Mouse (Mus musculus): ENCODE data around the gene 4930455H04Rik. TPM values are rescaled to one million over a fixed set of nuclear protein-coding genes. Genes with fewer than 3 reads are reported as not detected.
A peak's percentile ranks its signal among the peaks of the same experiment; 100 is the strongest.

The 4930455H04Rik gene
- polyA plus RNA-seq (2012; rRNA removed) = not detected in 2 replicates

DNA sequence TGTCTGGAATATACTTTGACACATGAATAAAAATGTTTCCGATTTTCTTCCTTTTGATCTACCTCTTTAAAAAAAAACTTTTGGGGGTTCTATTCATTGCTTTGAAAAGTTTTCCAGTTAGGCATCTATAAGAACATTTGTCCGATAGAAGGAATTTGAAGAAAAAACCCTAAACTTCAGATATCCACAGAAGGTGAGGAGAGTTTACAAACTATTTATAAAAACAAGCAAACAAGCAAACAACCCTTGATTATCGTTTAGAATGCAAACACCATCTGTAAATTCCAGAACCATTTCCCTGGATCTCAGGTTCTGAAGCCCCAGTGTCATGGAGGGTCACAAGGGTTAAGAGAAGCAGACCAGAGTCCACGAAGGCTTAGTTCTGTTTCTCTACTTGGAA lies at the start of gene 4930455H04Rik:
4930455H04Rik (plus strand) TSS at position 301 of the 400 bp plus-strand sequence.
- 52% methylated on average over 4 of the region's 4 CpGs for WGBS
- Histone ChIP-seq H3K27me3 (ENCODE audit: control insufficient read depth, insufficient read depth, low read length) (no peaks in the 10 kb centered on the region; the same call in 1 of the 2 replicates), H3K4me3 (replicated peaks; ENCODE audit: insufficient read depth, low read depth, low read length) (peak within 1 kb of the TSS; percentile 23), H3K27ac (ENCODE audit: insufficient read depth, low read length) (no peak within 1 kb of the TSS; the same call in 1 of the 2 replicates), H3K4me1 (ENCODE audit: control insufficient read depth, insufficient read depth, low read length) (no peaks in the 10 kb centered on the region)
- DNase-seq = no peak
- no peak for TF ChIP-seq CTCF (IDR thresholded peaks at IDR 0.05; ENCODE audit: borderline replicate concordance, insufficient read depth, low read depth, low read length)

DNA sequence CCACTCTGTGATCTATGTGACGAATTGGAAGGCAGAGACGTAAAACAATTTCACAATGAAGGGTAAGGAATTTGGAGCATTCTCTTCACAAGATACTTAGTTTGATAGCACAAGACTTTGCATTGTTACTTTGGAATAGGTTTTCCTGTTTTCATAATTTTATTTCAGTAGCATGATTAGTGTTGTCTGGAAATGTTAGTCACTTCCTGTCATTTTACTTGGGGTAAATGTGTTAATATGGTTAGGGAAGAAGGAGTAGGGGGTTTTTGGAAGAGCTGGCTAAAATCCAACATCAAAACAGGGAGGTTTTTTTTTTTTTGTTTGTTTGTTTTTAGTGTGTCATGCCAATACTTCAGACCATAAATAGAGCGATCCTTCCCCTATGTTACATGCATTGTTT lies 46.5 kb upstream of the 4930455H04Rik start:
- H3K4me3 ChIP-seq (replicated peaks; ENCODE audit: insufficient read depth, low read depth, low read length) = no peak overlapping the region
- H3K27me3 ChIP-seq (ENCODE audit: control insufficient read depth, insufficient read depth, low read length) = no peaks in the 10 kb centered on the region
- TF ChIP-seq CTCF (IDR thresholded peaks at IDR 0.05; ENCODE audit: borderline replicate concordance, insufficient read depth, low read depth, low read length) (no peak), POLR2A (IDR thresholded peaks at IDR 0.05; ENCODE audit: borderline replicate concordance, insufficient read depth, low read length) (no peak)
- DNase-seq = no peak
- no peak overlapping the region for H3K27ac ChIP-seq (ENCODE audit: insufficient read depth, low read length)
- no peaks in the 10 kb centered on the region for H3K4me1 ChIP-seq (ENCODE audit: control insufficient read depth, insufficient read depth, low read length)
- 91% methylated on average over 3 of the region's 3 CpGs for WGBS

GRCm38 (mm10) chr3:116923042-116923441 lies 45.0 kb upstream of the 4930455H04Rik start:
- no peak overlapping the region for H3K4me3 ChIP-seq (replicated peaks; ENCODE audit: insufficient read depth, low read depth, low read length)
- no peak for DNase-seq
- H3K27ac ChIP-seq (ENCODE audit: insufficient read depth, low read length) = no peak overlapping the region
- H3K4me1 ChIP-seq (ENCODE audit: control insufficient read depth, insufficient read depth, low read length) = no peaks in the 10 kb centered on the region
- 95% methylated on average over 12 of the region's 12 CpGs for WGBS
- TF ChIP-seq CTCF (IDR thresholded peaks at IDR 0.05; ENCODE audit: borderline replicate concordance, insufficient read depth, low read depth, low read length) = no peak
- TF ChIP-seq POLR2A (IDR thresholded peaks at IDR 0.05; ENCODE audit: borderline replicate concordance, insufficient read depth, low read length) = no peak
- no peaks in the 10 kb centered on the region for H3K27me3 ChIP-seq (ENCODE audit: control insufficient read depth, insufficient read depth, low read length)

GRCm38 (mm10) chr3:116928994-116929393 lies 39.1 kb upstream of the 4930455H04Rik start:
- TF ChIP-seq CTCF (IDR thresholded peaks at IDR 0.05; ENCODE audit: borderline replicate concordance, insufficient read depth, low read depth, low read length) = no peak
- no peak for TF ChIP-seq POLR2A (IDR thresholded peaks at IDR 0.05; ENCODE audit: borderline replicate concordance, insufficient read depth, low read length)
- Histone ChIP-seq H3K4me1 (ENCODE audit: control insufficient read depth, insufficient read depth, low read length) (no peaks in the 10 kb centered on the region), H3K27me3 (ENCODE audit: control insufficient read depth, insufficient read depth, low read length) (no peaks in the 10 kb centered on the region), H3K4me3 (replicated peaks; ENCODE audit: insufficient read depth, low read depth, low read length) (no peak overlapping the region), H3K27ac (ENCODE audit: insufficient read depth, low read length) (no peak overlapping the region)
- 24% methylated on average over 4 of the region's 4 CpGs for WGBS
- no peak for DNase-seq

GRCm38 (mm10) chr3:116933158-116933557 lies 34.9 kb upstream of the 4930455H04Rik start:
- H3K27ac ChIP-seq (ENCODE audit: insufficient read depth, low read length) = no peak overlapping the region
- TF ChIP-seq CTCF (IDR thresholded peaks at IDR 0.05; ENCODE audit: borderline replicate concordance, insufficient read depth, low read depth, low read length) (no peak), POLR2A (IDR thresholded peaks at IDR 0.05; ENCODE audit: borderline replicate concordance, insufficient read depth, low read length) (no peak)

DNA sequence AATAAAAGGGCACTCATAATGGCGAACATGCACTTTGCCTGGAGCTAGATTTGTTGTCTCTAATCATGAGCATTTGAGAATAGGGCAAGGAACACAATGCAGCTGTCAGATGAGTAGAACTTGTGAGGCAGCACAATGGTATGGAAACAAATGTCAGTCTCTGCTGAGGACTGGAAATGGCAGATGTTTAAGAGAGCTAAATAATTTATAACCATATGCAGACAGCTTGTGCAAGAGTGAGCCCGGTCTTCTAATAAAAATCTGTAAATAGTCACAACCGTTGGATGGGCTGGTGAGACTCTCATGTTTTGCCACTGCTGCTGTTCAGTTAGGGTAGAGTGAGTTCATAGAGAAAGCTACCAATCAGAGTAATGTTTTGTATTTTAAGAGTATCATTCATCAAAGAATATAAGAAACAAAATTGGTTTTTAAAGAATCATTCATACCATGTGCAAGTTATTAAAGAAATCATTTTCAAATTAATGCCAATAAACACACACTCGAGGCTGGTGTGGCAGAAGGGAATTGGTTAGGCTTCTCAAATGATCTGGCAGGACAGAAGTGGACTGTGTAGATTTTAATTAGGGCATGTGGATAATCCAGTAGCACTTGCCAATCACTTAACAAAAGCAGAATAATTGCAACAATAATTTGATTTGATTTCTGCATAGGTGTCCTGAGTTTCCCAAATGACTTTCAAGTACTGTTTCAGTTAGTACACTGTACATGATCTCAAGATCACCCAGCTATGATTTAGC lies 31.0 kb upstream of the 4930455H04Rik start:
- no peak for TF ChIP-seq POLR2A (IDR thresholded peaks at IDR 0.05; ENCODE audit: borderline replicate concordance, insufficient read depth, low read length)
- TF ChIP-seq CTCF (IDR thresholded peaks at IDR 0.05; ENCODE audit: borderline replicate concordance, insufficient read depth, low read depth, low read length) = no peak
- no peaks in the 10 kb centered on the region for H3K4me1 ChIP-seq (ENCODE audit: control insufficient read depth, insufficient read depth, low read length)
- no peak overlapping the region for H3K4me3 ChIP-seq (replicated peaks; ENCODE audit: insufficient read depth, low read depth, low read length)
- no peak for DNase-seq
- H3K27me3 ChIP-seq (ENCODE audit: control insufficient read depth, insufficient read depth, low read length) = no peaks in the 10 kb centered on the region
- 56% methylated on average over 4 of the region's 4 CpGs for WGBS
- no peak overlapping the region for H3K27ac ChIP-seq (ENCODE audit: insufficient read depth, low read length)

More at GRCm38 (mm10) chr3:116933158-116933557, 34.9 kb upstream of the 4930455H04Rik start:
- no peak for DNase-seq
- Histone ChIP-seq H3K4me1 (ENCODE audit: control insufficient read depth, insufficient read depth, low read length) (no peaks in the 10 kb centered on the region), H3K4me3 (replicated peaks; ENCODE audit: insufficient read depth, low read depth, low read length) (no peak overlapping the region), H3K27me3 (ENCODE audit: control insufficient read depth, insufficient read depth, low read length) (no peaks in the 10 kb centered on the region)
- WGBS = 94% methylated on average over 1 of the region's 1 CpGs

DNA sequence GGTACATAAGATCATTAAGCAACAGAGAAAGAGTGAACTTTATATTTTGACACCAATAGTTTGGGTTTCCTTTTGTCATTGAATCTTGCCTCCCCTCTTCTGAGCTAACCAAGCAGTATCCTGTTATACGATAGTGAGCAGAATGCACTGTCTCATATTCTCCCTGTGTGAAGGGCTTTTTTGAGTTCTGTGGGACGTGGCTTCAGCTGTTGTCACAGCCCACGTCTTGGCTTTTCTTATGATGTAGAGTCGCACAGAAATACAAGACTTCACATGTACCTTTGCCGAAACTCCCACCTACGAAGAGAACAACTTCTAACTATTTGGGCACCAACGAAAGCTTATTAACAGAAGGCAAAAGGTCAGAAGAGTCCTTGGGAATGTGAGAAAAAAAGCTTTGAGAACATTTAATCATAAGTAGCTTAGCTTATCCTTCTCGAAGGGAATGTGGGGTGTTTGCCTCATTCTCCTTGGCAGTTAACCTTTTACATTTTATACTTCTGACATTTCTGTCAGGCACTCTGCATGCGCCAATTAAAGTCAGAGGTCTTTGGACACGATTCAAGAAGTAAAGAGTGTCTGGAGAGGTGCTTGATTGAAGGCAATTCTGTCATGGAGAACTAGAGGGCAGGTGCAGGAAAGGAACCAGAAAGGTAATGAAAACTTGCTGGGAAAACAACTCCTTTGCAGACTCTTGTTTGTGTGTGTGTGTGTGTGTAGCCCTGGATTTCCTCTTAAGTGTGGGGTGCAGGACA lies 27.1 kb upstream of the 4930455H04Rik start:
- DNase-seq = no peak
- WGBS = 67% methylated on average over 10 of the region's 10 CpGs
- Histone ChIP-seq H3K4me1 (ENCODE audit: control insufficient read depth, insufficient read depth, low read length) (no peaks in the 10 kb centered on the region), H3K27me3 (ENCODE audit: control insufficient read depth, insufficient read depth, low read length) (no peaks in the 10 kb centered on the region; the same call in 1 of the 2 replicates), H3K4me3 (replicated peaks; ENCODE audit: insufficient read depth, low read depth, low read length) (no peak overlapping the region), H3K27ac (ENCODE audit: insufficient read depth, low read length) (no peak overlapping the region)
- no peak for TF ChIP-seq POLR2A (IDR thresholded peaks at IDR 0.05; ENCODE audit: borderline replicate concordance, insufficient read depth, low read length)
- no peak for TF ChIP-seq CTCF (IDR thresholded peaks at IDR 0.05; ENCODE audit: borderline replicate concordance, insufficient read depth, low read depth, low read length)

All from cerebellum, adult 2 months (tissue).